Mouse (Mus musculus) heart, embryonic 14.5 days (tissue): ENCODE data around the gene Tat. TPM values are rescaled to one million over a fixed set of nuclear protein-coding genes. Genes with fewer than 3 reads are reported as not detected.

Source experiments
- ATAC-seq: fragments of 200-750 bp; cut with Nextera tagmentation; 2 replicates; pipeline ENCODE4 v1.8.0; 2017; ENCODE audit warnings: low read depth, moderate TSS enrichment; ENCODE audit not compliant: insufficient number of reproducible peaks, insufficient read depth, low FRiP score
- H3K27ac ChIP-seq, 2 experiments: fragments of 200-500 bp in 1 of 2; fragments of 300-500 bp in 1 of 2; sonication (generic) in 1 of 2; replicated peaks in 1 of 2; 2 replicates each; pipeline ENCODE4 v1.5.1; 2012 to 2014; ENCODE audit warnings: low read depth in 2 of 2, low read length in 2 of 2, control low read depth in 1 of 2, mild to moderate bottlenecking in 1 of 2, mixed read lengths in 1 of 2; ENCODE audit not compliant: control insufficient read depth in 1 of 2, insufficient read depth in 1 of 2
- H3K27me3 ChIP-seq: fragments of 300-500 bp; sonication (generic); 2 replicates; pipeline ENCODE4 v1.6.1; 2014; ENCODE audit warnings: mild to moderate bottlenecking, low read length, control low read depth; ENCODE audit not compliant: control insufficient read depth, insufficient read depth
- H3K36me3 ChIP-seq: fragments of 300-500 bp; sonication (generic); 2 replicates; pipeline ENCODE4 v1.6.1; 2014; ENCODE audit warnings: mild to moderate bottlenecking, control low read depth, low read length, mixed read lengths; ENCODE audit not compliant: control insufficient read depth, insufficient read depth
- H3K4me1 ChIP-seq, 2 experiments: fragments of 200-500 bp in 1 of 2; fragments of 300-500 bp in 1 of 2; sonication (generic) in 1 of 2; 2 replicates each; pipeline ENCODE4 v1.6.1; 2012 to 2014; ENCODE audit warnings: low read length in 2 of 2, control low read depth in 1 of 2, mixed read lengths in 1 of 2; ENCODE audit not compliant: control insufficient read depth in 2 of 2, insufficient read depth in 2 of 2
- H3K4me2 ChIP-seq: fragments of 300-500 bp; sonication (generic); 2 replicates; pipeline ENCODE4 v1.6.1; 2014; ENCODE audit warnings: mild to moderate bottlenecking, low read length
- H3K4me3 ChIP-seq, 2 experiments: fragments of 200-500 bp in 1 of 2; fragments of 300-500 bp in 1 of 2; sonication (generic) in 1 of 2; 2 replicates each; pipeline ENCODE4 v1.5.1; 2012 to 2014; ENCODE audit warnings: low read length in 2 of 2, mild to moderate bottlenecking in 2 of 2, control low read depth in 1 of 2, low read depth in 1 of 2, moderate library complexity in 1 of 2; ENCODE audit not compliant: control insufficient read depth in 1 of 2, insufficient read depth in 1 of 2
- H3K9ac ChIP-seq: fragments of 300-500 bp; sonication (generic); 2 replicates; pipeline ENCODE4 v1.6.1; 2014; ENCODE audit warnings: mild to moderate bottlenecking, low read length
- H3K9me3 ChIP-seq: fragments of 300-500 bp; sonication (generic); 2 replicates; pipeline ENCODE4 v1.6.1; 2016; ENCODE audit warnings: low read length, control low read depth; ENCODE audit not compliant: control insufficient read depth
- WGBS: fragments of 180-500 bp; shearing (Covaris S2); extraction: QIAGEN DNeasy Blood & Tissue Kit; methylation state at CpG from one replicate; pipeline ENCODE4 v1.1.7; 2014; 5-methylcytosine and 5-hydroxymethylcytosine counted together
- polyA plus RNA-seq: library from polyadenylated mRNA; unstranded; fragments of >200 nt; fragmentation: Nextera tagmentation; extraction: Ambion mirVana; gene quantifications from 2 replicates; pipeline ENCODE4 v1.2.1, GENCODE M21; 2014

Gene Tat
- polyA plus RNA-seq, 1 experiment from 2014 or later = not detected

DNA sequence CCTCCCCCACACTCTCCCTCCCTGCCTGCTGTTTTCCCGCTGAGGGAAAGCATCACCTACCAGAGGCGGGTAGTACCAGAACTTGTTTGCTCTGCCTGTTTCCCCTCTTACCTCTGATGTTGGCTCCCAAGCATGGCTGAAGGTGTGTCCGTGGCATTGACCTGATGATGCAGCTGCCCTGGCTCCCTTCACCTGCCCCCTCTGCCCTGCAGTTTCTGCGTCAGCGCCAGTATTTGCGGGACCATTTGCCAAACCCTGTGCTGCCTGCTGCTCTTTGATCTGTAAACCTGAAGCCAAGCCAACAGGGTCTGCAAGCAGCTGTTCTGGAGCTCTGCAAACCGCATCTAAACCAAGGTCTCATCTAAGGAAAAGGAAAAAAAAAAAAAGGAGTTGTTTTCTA, 3.9 kb upstream of the Tat start:
- 54% methylated on average over 7 of the region's 7 CpGs for WGBS
- H3K36me3 ChIP-seq = no peaks in the 10 kb centered on the region
- no peak overlapping the region for H3K9ac ChIP-seq
- H3K9me3 ChIP-seq = no peaks in the 10 kb centered on the region
- no peak overlapping the region for H3K4me2 ChIP-seq
- H3K4me1 ChIP-seq = peaks cover 3% of the 10 kb centered on the region in 2 experiments; a peak in 2 of 4 replicates
- ATAC-seq = no peak
- H3K4me3 ChIP-seq = no peak overlapping the region
- no peak overlapping the region for H3K27ac ChIP-seq
- H3K27me3 ChIP-seq = no peaks in the 10 kb centered on the region

DNA sequence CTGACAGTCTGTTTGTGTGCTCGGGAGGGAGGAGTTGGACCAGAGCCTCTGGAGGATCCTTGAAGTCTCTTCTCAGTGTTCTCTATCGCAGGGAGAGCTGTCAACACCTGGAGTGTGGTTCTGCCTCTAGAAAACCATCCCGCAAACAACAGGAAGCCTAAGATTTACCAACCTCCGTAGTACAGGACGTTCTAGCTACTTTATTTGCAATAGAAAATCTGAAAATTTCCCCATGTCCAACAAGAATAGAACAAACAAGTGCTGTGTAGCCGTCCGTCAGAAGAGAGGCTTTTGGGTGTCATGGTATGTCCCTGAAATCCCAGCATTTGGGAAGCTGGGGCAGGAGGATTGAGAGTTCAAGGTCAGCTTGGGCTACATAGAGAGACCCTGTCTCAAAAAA, 2.5 kb upstream of the Tat start:
- Histone ChIP-seq H3K9me3 (no peaks in the 10 kb centered on the region), H3K9ac (no peak overlapping the region), H3K27me3 (no peaks in the 10 kb centered on the region; the same call in 1 of the 2 replicates), H3K27ac (no peak overlapping the region), H3K4me2 (no peak overlapping the region), H3K36me3 (no peaks in the 10 kb centered on the region), H3K4me3 (no peak overlapping the region), H3K4me1 (peaks cover 3% of the 10 kb centered on the region in 2 experiments; a peak in 2 of 4 replicates)
- WGBS = 58% methylated on average over 7 of the region's 7 CpGs
- ATAC-seq = no peak

GRCm38 (mm10) chr8:109989151-109989550, 1.1 kb upstream of the Tat start:
- no peaks in the 10 kb centered on the region; the same call in 1 of the 2 replicates for H3K27me3 ChIP-seq
- 85% methylated on average over 8 of the region's 8 CpGs for WGBS
- no peaks in the 10 kb centered on the region for H3K4me1 ChIP-seq
- H3K27ac ChIP-seq = no peak overlapping the region
- no peaks in the 10 kb centered on the region for H3K9me3 ChIP-seq
- H3K36me3 ChIP-seq = no peaks in the 10 kb centered on the region
- no peak overlapping the region for H3K4me3 ChIP-seq
- no peak overlapping the region for H3K4me2 ChIP-seq
- ATAC-seq = no peak
- H3K9ac ChIP-seq = no peak overlapping the region

DNA sequence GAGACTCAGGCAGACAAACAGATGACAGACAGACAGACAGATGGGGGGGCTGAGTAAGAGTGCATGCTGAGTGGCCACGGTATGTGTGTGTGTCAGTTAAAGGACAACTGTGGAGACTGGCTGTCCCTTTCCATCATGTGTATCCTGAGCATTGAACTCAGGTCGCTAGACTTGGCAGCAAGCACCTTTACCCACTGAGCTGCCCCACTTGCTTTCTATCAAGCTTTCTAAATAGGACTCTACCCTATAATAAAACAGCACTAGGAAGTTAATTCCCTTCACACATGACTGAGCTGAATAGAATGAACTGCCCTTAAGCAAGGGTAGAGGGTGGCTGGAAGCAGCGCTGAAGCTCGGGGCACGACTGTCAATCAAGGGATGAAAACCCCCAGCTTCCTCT, 1.9 kb downstream of the Tat start:
- Histone ChIP-seq H3K27me3 (no peaks in the 10 kb centered on the region; the same call in 1 of the 2 replicates), H3K9ac (no peak overlapping the region), H3K27ac (no peak overlapping the region), H3K4me1 (no peaks in the 10 kb centered on the region), H3K36me3 (no peaks in the 10 kb centered on the region), H3K4me2 (no peak overlapping the region), H3K9me3 (no peaks in the 10 kb centered on the region), H3K4me3 (no peak overlapping the region)
- WGBS = 72% methylated on average over 5 of the region's 5 CpGs
- no peak for ATAC-seq

DNA sequence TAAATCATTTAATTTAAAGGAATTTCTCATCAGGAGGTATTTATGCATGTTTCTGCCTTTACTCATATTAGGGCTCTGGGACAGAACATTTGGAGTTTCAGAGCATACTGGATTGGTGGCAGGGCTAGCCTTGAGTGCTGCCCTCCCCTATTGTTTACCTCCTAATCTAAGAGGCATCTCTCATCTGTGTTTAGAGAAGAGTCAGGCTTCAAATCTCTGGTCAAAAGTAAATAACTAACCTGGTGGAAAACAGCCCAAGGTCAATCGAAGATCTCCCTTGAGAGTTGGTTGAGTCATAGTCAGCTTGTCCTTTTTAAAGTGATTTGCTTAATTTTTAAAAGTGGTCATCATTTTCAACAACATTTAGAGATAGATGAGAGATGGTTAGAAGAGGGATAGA, 2.7 kb downstream of the Tat start:
- Histone ChIP-seq H3K36me3 (no peaks in the 10 kb centered on the region), H3K9me3 (no peaks in the 10 kb centered on the region), H3K9ac (no peak overlapping the region), H3K4me3 (no peak overlapping the region), H3K27ac (no peak overlapping the region), H3K4me2 (no peak overlapping the region), H3K4me1 (no peaks in the 10 kb centered on the region), H3K27me3 (no peaks in the 10 kb centered on the region; the same call in 1 of the 2 replicates)
- ATAC-seq = no peak
- WGBS = 79% methylated on average over 1 of the region's 1 CpGs

- Histone ChIP-seq H3K4me3 (no peak overlapping the region), H3K27ac (no peak overlapping the region), H3K4me2 (no peak overlapping the region), H3K4me1 (no peaks in the 10 kb centered on the region), H3K36me3 (no peaks in the 10 kb centered on the region), H3K27me3 (no peaks in the 10 kb centered on the region), H3K9me3 (no peaks in the 10 kb centered on the region), H3K9ac (no peak overlapping the region)
- WGBS = 82% methylated on average over 9 of the region's 9 CpGs
- no peak for ATAC-seq
Measured at GRCm38 (mm10) chr8:109997381-109997780, 7.1 kb downstream of the Tat start.

GRCm38 (mm10) chr8:109998066-109998465, 7.8 kb downstream of the Tat start:
- no peak overlapping the region for H3K4me2 ChIP-seq
- H3K9ac ChIP-seq = no peak overlapping the region
- no peaks in the 10 kb centered on the region for H3K36me3 ChIP-seq
- H3K4me3 ChIP-seq = no peak overlapping the region
- no peak for ATAC-seq
- 78% methylated on average over 7 of the region's 7 CpGs for WGBS
- no peaks in the 10 kb centered on the region for H3K9me3 ChIP-seq
- H3K27me3 ChIP-seq = no peaks in the 10 kb centered on the region
- H3K27ac ChIP-seq = no peak overlapping the region
- no peaks in the 10 kb centered on the region for H3K4me1 ChIP-seq

DNA sequence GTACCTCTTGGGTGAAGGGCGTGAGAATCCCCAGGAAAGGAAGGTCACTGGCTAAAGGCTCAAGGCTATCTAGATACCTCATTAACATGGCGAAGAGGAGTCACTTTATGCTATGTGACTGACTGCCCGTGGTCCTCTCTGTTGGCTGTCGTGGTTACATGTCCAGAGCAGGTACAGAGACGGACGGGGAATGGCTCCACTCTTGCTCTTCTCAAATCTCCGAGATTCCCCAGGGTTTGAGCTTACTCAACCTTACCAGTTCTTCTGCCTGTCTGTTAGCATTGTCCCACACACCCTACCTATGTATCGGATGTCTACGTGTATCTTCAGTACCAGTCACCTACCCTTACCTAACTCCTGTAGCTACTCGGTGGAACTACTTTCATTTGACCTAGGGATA, 9.7 kb downstream of the Tat start:
- Histone ChIP-seq H3K27me3 (no peaks in the 10 kb centered on the region), H3K27ac (no peak overlapping the region), H3K4me3 (no peak overlapping the region), H3K4me2 (no peak overlapping the region), H3K4me1 (no peaks in the 10 kb centered on the region), H3K9me3 (no peaks in the 10 kb centered on the region), H3K9ac (no peak overlapping the region), H3K36me3 (no peaks in the 10 kb centered on the region)
- no peak for ATAC-seq
- WGBS = 77% methylated on average over 10 of the region's 10 CpGs
